In the genomic region with DNA sequence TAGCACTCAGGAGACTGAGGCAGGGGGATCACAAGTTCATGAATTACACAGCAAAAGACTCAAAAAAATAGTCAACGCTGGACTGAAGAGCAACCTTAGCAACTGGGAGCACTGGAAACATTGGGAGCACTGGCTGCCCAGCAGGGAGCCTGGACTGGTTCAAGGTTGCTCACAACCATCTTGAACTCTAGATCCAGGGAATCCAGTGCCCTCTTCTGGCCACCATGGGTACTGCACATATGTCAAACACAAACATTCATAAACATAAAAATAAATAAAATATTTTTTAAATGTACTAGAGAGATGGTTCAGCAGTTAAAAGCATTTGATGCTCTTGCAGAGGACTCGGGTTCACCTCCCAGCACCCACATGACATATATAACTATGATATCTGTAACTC, we compare ENCODE assay signal across 10 mouse cellular contexts. TPM values are rescaled to one million over a fixed set of nuclear protein-coding genes. Genes with fewer than 3 reads are reported as not detected.
DNase-seq lines count a peak whose midpoint lies in the region; ATAC-seq lines count a peak whose summit lies in the region.
"Had no signal": no experiment of that assay in that cellular context is flagged by ENCODE, and none has a peak within 500 bp of the region (broad histone marks: within the 10 kb centered on the region; RNA-seq: fewer than 3 reads in every experiment).

No protein-coding gene starts in this region.

- no peak overlapping the region for H3K9ac ChIP-seq in kidney, embryonic 14.5 days (ENCODE audit: low read depth, low read length)
- H3K9ac ChIP-seq: neural tube, embryonic 13.5 days had no signal

- H3K9me3 ChIP-seq in kidney, embryonic 14.5 days (ENCODE audit: control insufficient read depth, low read length): no peaks in the 10 kb centered on the region
- H3K9me3 ChIP-seq: embryonic facial prominence, embryonic 10.5 days; neural tube, embryonic 13.5 days had no signal

- no peak overlapping the region for H3K4me2 ChIP-seq in kidney, embryonic 14.5 days (replicated peaks; ENCODE audit: low read depth, low read length)
- H3K4me2 ChIP-seq: neural tube, embryonic 13.5 days had no signal

- WGBS in kidney, embryonic 14.5 days: 51% methylated on average over 2 of the region's 2 CpGs

- peak; percentile 49 for DNase-seq in kidney, adult 9 months
- peak; percentile 36 for DNase-seq in CD4-positive helper T cell, adult 2 months (ENCODE audit: low read depth, low spot score)
- peak; percentile 79 for DNase-seq in R1 (ENCODE audit: low read depth, low spot score)
- peak; percentile 63 for DNase-seq in naive thymus-derived CD4-positive, alpha-beta T cell, adult 2 months (ENCODE audit: low read depth)
- DNase-seq in layer of hippocampus, postnatal 14 days (ENCODE audit: low spot score in 2 of 2): no peak
- DNase-seq: adrenal gland, adult 8-10 months had no signal

- no peak for ATAC-seq in kidney, embryonic 14.5 days (ENCODE audit: low FRiP score, low TSS enrichment)
- no peak; the same call in 1 of the 2 replicates for ATAC-seq in granulocyte monocyte progenitor cell, adult 5-6 weeks (replicated peaks; ENCODE audit: poor library complexity, severe bottlenecking)

- H3K4me3 ChIP-seq in kidney, embryonic 14.5 days (ENCODE audit: low read length): no peak overlapping the region
- H3K4me3 ChIP-seq: embryonic facial prominence, embryonic 10.5 days; neural tube, embryonic 13.5 days had no signal

- H3K4me1 ChIP-seq in kidney, embryonic 14.5 days (ENCODE audit: control insufficient read depth, insufficient read depth, low read length): no peaks in the 10 kb centered on the region
- H3K4me1 ChIP-seq: embryonic facial prominence, embryonic 10.5 days; neural tube, embryonic 13.5 days had no signal

- H3K36me3 ChIP-seq in kidney, embryonic 14.5 days (ENCODE audit: control insufficient read depth, insufficient read depth, low read length): no peaks in the 10 kb centered on the region
- H3K36me3 ChIP-seq: embryonic facial prominence, embryonic 10.5 days; neural tube, embryonic 13.5 days had no signal

- H3K27ac ChIP-seq in kidney, embryonic 14.5 days (ENCODE audit: low read depth, low read length): no peak overlapping the region
- H3K27ac ChIP-seq: embryonic facial prominence, embryonic 10.5 days; neural tube, embryonic 13.5 days had no signal

- no peaks in the 10 kb centered on the region for H3K27me3 ChIP-seq in kidney, embryonic 14.5 days (ENCODE audit: control insufficient read depth, insufficient read depth, low read length)
- H3K27me3 ChIP-seq: neural tube, embryonic 13.5 days had no signal

RNA-seq across cellular contexts. Expression of a gene that starts 26.9 kb away (rescaled TPM):
- polyA plus RNA-seq in kidney, embryonic 14.5 days (2014; fragmentation: Nextera tagmentation; extraction: Ambion mirVana): 12.8 and 18.6 TPM in 2 replicates
- total RNA-seq in granulocyte monocyte progenitor cell, adult 5-6 weeks (2014; fragmentation: Nextera tagmentation): 0.43 and 4.2 TPM in 2 replicates
- 0.26 and 0.82 TPM in 2 replicates for total RNA-seq in granulocyte monocyte progenitor cell, adult 5-6 weeks (2017)
- total RNA-seq in layer of hippocampus, postnatal 14 days (2021): 1 to 10 TPM; 2.2 to 5.7 TPM

RNA-seq across cellular contexts. Expression of a gene that starts 59.4 kb away (rescaled TPM):
- polyA plus RNA-seq in kidney, embryonic 14.5 days (2014; fragmentation: Nextera tagmentation; extraction: Ambion mirVana): 42.6 and 64.5 TPM in 2 replicates
- total RNA-seq in granulocyte monocyte progenitor cell, adult 5-6 weeks (2014; fragmentation: Nextera tagmentation): 85.6 and 87.2 TPM in 2 replicates
- total RNA-seq in granulocyte monocyte progenitor cell, adult 5-6 weeks (2017): 21.8 and 30.8 TPM in 2 replicates
- 10 to 100 TPM; 49.7 to 55.7 TPM for total RNA-seq in layer of hippocampus, postnatal 14 days (2021)

Comparison
In these comparisons a context has a peak if more than half of its experiments do, and no peak if none do; other contexts are left out.
1. DNase-seq: peak in kidney, adult 9 months (single experiment), CD4-positive helper T cell, adult 2 months (single experiment), R1 (single experiment) and naive thymus-derived CD4-positive, alpha-beta T cell, adult 2 months (single experiment); none in layer of hippocampus, postnatal 14 days (0 of 2).